19 mouse cellular contexts compared by ENCODE assay signal in genomic region chr9:122336677-122337076, GRCm38 (mm10). TPM values are rescaled to one million over a fixed set of nuclear protein-coding genes. Genes with fewer than 3 reads are reported as not detected.
A peak's percentile ranks its signal among the peaks of the same experiment; 100 is the strongest.
DNase-seq lines count a peak whose midpoint lies in the region; ATAC-seq and TF ChIP-seq lines count a peak whose summit lies in the region.
"Had no signal": no experiment of that assay in that cellular context is flagged by ENCODE, and none has a peak within 500 bp of the region (broad histone marks: within the 10 kb centered on the region; RNA-seq: fewer than 3 reads in every experiment).

No protein-coding gene starts in this region.

- H3K79me2 ChIP-seq in heart, adult 2 months (replicated peaks; ENCODE audit: control insufficient read depth, insufficient read depth, low read length): no peaks in the 10 kb centered on the region

- TF ChIP-seq CTCF in heart, adult 2 months (IDR thresholded peaks at IDR 0.05): no peak

- H3K9ac ChIP-seq in heart, adult 2 months (ENCODE audit: low read depth, low read length): no peak overlapping the region
- H3K9ac ChIP-seq in liver, embryonic 16.5 days (ENCODE audit: low read depth, low read length): no peak overlapping the region
- H3K9ac ChIP-seq in liver, embryonic 12.5 days: no peak overlapping the region
- H3K9ac ChIP-seq: embryonic facial prominence, embryonic 15.5 days; limb, embryonic 13.5 days; liver, embryonic 15.5 days had no signal

- intact Hi-C loops in heart, adult 2 months (cut with DNase I): no loop called here

- H3K27ac ChIP-seq in heart, adult 2 months: no peak overlapping the region
- H3K27ac ChIP-seq in liver, embryonic 16.5 days (ENCODE audit: low read length): no peak overlapping the region
- no peak overlapping the region for H3K27ac ChIP-seq in liver, embryonic 12.5 days
- H3K27ac ChIP-seq: embryonic facial prominence, embryonic 15.5 days; hindbrain, embryonic 10.5 days; limb, embryonic 13.5 days; liver, embryonic 15.5 days had no signal

- 72% methylated on average over 2 of the region's 2 CpGs for WGBS in heart, adult 2 months
- WGBS in liver, embryonic 16.5 days (ENCODE audit: insufficient replicate concordance): 30% methylated on average over 2 of the region's 2 CpGs
- 51% methylated on average over 2 of the region's 2 CpGs for WGBS in liver, embryonic 12.5 days (ENCODE audit: insufficient replicate concordance)

- H3K4me1 ChIP-seq in heart, adult 2 months (ENCODE audit: control insufficient read depth, insufficient read depth, low read length): peaks cover 5% of the 10 kb centered on the region; the same call in 1 of the 2 replicates
- H3K4me1 ChIP-seq in liver, embryonic 16.5 days (ENCODE audit: control insufficient read depth, low read depth, low read length): peaks cover 2% of the 10 kb centered on the region
- H3K4me1 ChIP-seq in liver, embryonic 12.5 days: no peaks in the 10 kb centered on the region
- H3K4me1 ChIP-seq: limb, embryonic 13.5 days had no signal

- H3K9me3 ChIP-seq in liver, embryonic 16.5 days (replicated peaks; ENCODE audit: control insufficient read depth, low read length): no peaks in the 10 kb centered on the region
- H3K9me3 ChIP-seq in liver, embryonic 12.5 days (replicated peaks): no peaks in the 10 kb centered on the region
- H3K9me3 ChIP-seq: embryonic facial prominence, embryonic 15.5 days; hindbrain, embryonic 10.5 days; limb, embryonic 13.5 days; liver, embryonic 15.5 days had no signal

- 0 out of 2 replicates have a peak, but pooled peaks have one; percentile 21 for ATAC-seq in liver, embryonic 16.5 days (ENCODE audit: low read depth)
- ATAC-seq in liver, embryonic 12.5 days: no peak
- peak; percentile 78 for ATAC-seq in common myeloid progenitor, adult 5-6 weeks (replicated peaks; ENCODE audit: low read depth, poor library complexity, severe bottlenecking)
- peak; percentile 73 for ATAC-seq in megakaryocyte progenitor cell, adult 5-6 weeks (replicated peaks; ENCODE audit: poor library complexity)
- ATAC-seq: forebrain, embryonic 16.5 days had no signal

- H3K4me3 ChIP-seq in heart, adult 2 months: no peak overlapping the region
- H3K4me3 ChIP-seq in liver, embryonic 16.5 days (ENCODE audit: low read depth, low read length): no peak overlapping the region
- no peak overlapping the region for H3K4me3 ChIP-seq in liver, embryonic 12.5 days
- H3K4me3 ChIP-seq: embryonic facial prominence, embryonic 15.5 days; hindbrain, embryonic 10.5 days; limb, embryonic 13.5 days; liver, embryonic 15.5 days had no signal

- H3K36me3 ChIP-seq in heart, adult 2 months (ENCODE audit: control insufficient read depth, insufficient read depth, low read length): no peaks in the 10 kb centered on the region
- H3K36me3 ChIP-seq in liver, embryonic 16.5 days (ENCODE audit: control insufficient read depth, insufficient read depth): no peaks in the 10 kb centered on the region
- H3K36me3 ChIP-seq in liver, embryonic 12.5 days: no peaks in the 10 kb centered on the region
- H3K36me3 ChIP-seq: embryonic facial prominence, embryonic 15.5 days; hindbrain, embryonic 10.5 days; limb, embryonic 13.5 days; liver, embryonic 15.5 days had no signal

- no peak for TF ChIP-seq POLR2A in heart, adult 2 months (IDR thresholded peaks at IDR 0.05; ENCODE audit: insufficient read depth, low read depth, low read length)

- H3K27me3 ChIP-seq in heart, adult 2 months (ENCODE audit: control insufficient read depth, insufficient read depth, low read length): no peaks in the 10 kb centered on the region
- no peaks in the 10 kb centered on the region for H3K27me3 ChIP-seq in liver, embryonic 16.5 days (ENCODE audit: control insufficient read depth, insufficient read depth, low read depth, low read length)
- 0 out of 2 replicates have a peak, but pooled peaks cover 6% of the 10 kb centered on the region for H3K27me3 ChIP-seq in liver, embryonic 12.5 days (replicated peaks)
- H3K27me3 ChIP-seq: embryonic facial prominence, embryonic 15.5 days; limb, embryonic 13.5 days; liver, embryonic 15.5 days had no signal

- TF ChIP-seq EP300 in heart, adult 2 months (IDR thresholded peaks at IDR 0.05; ENCODE audit: insufficient read depth, low read depth, low read length): no peak

- DNase-seq in heart, adult 11 months: peak; percentile 91
- DNase-seq in heart, adult 2 months: no peak
- no peak for DNase-seq in layer of hippocampus, postnatal 25 days (ENCODE audit: extremely low spot score in 1 of 2, low spot score in 1 of 2)
- no peak for DNase-seq in cerebellum, adult 18-20 months
- DNase-seq: adrenal gland, adult 2 months; cerebellum, postnatal 14 days; lung, postnatal 4 days; retina, postnatal 1 day; right cerebral cortex, postnatal 4 days had no signal

- H3K4me2 ChIP-seq in liver, embryonic 16.5 days (ENCODE audit: low read depth, low read length): no peak overlapping the region
- H3K4me2 ChIP-seq in liver, embryonic 12.5 days: no peak overlapping the region
- H3K4me2 ChIP-seq: embryonic facial prominence, embryonic 15.5 days; limb, embryonic 13.5 days; liver, embryonic 15.5 days; midbrain, embryonic 11.5 days had no signal

RNA-seq across cellular contexts. Expression of gene Abhd5, which starts 14.7 kb away (rescaled TPM):
- 10 to 100 TPM; 53.3 to 63.2 TPM for total RNA-seq in heart, adult 2 months (2021)
- 31.8 and 52.8 TPM in 2 replicates for polyA plus RNA-seq in heart, adult 2 months (2012; rRNA removed)
- 22.7 and 23.9 TPM in 2 replicates for polyA plus RNA-seq in liver, embryonic 16.5 days (2015; fragmentation: Nextera tagmentation; extraction: Ambion mirVana)
- polyA plus RNA-seq in liver, embryonic 12.5 days (2016; fragmentation: Nextera tagmentation; extraction: Ambion mirVana): 21.1 and 21.2 TPM in 2 replicates
- total RNA-seq in common myeloid progenitor, adult 5-6 weeks (2017): 14.4 and 35.6 TPM in 2 replicates
- 42.2 and 58.9 TPM in 2 replicates for total RNA-seq in megakaryocyte progenitor cell, adult 5-6 weeks (2015)
- 44.1 and 63.1 TPM in 2 replicates for total RNA-seq in megakaryocyte progenitor cell, adult 5-6 weeks (2017)
- total RNA-seq in layer of hippocampus, postnatal 25 days (2021): 10 to 100 TPM; 20.3 to 22.6 TPM

RNA-seq across cellular contexts. Expression of gene Ano10, which starts 42.5 kb away (rescaled TPM):
- total RNA-seq in heart, adult 2 months (2021): 100 to 1,000 TPM; 180 to 214 TPM
- polyA plus RNA-seq in heart, adult 2 months (2012; rRNA removed): 167 and 286 TPM in 2 replicates
- 12.6 and 16.3 TPM in 2 replicates for polyA plus RNA-seq in liver, embryonic 16.5 days (2015; fragmentation: Nextera tagmentation; extraction: Ambion mirVana)
- 10.9 and 11.2 TPM in 2 replicates for polyA plus RNA-seq in liver, embryonic 12.5 days (2016; fragmentation: Nextera tagmentation; extraction: Ambion mirVana)
- total RNA-seq in common myeloid progenitor, adult 5-6 weeks (2017): 7.7 and 9.8 TPM in 2 replicates
- total RNA-seq in megakaryocyte progenitor cell, adult 5-6 weeks (2015): 15.9 and 18.9 TPM in 2 replicates
- 13.3 and 13.9 TPM in 2 replicates for total RNA-seq in megakaryocyte progenitor cell, adult 5-6 weeks (2017)
- total RNA-seq in layer of hippocampus, postnatal 25 days (2021): 10 to 100 TPM; 22.1 to 24.9 TPM

Comparison
In these comparisons a context has a peak if more than half of its experiments do, and no peak if none do; other contexts are left out.
1. RNA of gene Ano10, which starts 42.5 kb away (total RNA-seq): 180 to 214 TPM in heart, adult 2 months; 22.1 to 24.9 TPM in layer of hippocampus, postnatal 25 days, 13.3 to 18.9 TPM in megakaryocyte progenitor cell, adult 5-6 weeks and 7.7 to 9.8 TPM in common myeloid progenitor, adult 5-6 weeks; every median in the first group is over 4 times any median in the second.